Mouse (Mus musculus) telencephalon, adult 2 months (tissue): ENCODE measurements around the gene Epha2.

Experiments
- DNase-seq: peaks from one replicate; pipeline ENCODE4 v3.0.0-alpha.2; 2011; ENCODE audit warnings: low read depth, low spot score

Gene Epha2

GRCm38 (mm10) chr4:141367997-141368791, 67.2 kb downstream of the Epha2 start, which contains the start of gene Fam131c:
Gene Fam131c (plus strand): TSS chr4:141368220.
- DNase-seq: no peak

DNA sequence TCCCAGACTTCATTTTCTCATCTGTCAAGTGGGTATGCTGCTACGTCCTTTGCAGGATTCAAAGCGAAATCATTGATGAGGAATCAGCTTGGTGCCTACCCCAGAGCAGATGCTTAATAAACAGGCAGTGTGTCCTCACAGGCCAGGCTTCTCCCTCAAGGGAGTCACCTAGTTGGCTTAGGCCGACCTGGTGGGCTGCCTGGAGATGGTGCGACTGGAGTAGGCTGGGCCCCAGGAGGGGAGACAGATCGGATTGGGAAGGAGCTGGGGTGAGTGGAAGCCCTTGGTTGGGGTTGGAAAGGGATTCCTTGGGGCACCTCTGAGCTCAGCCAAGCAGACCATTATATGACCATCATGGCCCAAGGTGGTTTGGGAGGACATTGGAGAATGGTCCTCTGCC, 71.4 kb downstream of the Epha2 start:
- DNase-seq: no peak
